Mouse (Mus musculus) bone marrow macrophage, adult 2 months (primary cell): ENCODE measurements around the gene Hoxb2. TPM values are rescaled to one million over a fixed set of nuclear protein-coding genes. Genes with fewer than 3 reads are reported as not detected.

Source experiments
- H3K27ac ChIP-seq: 2 replicates; pipeline ENCODE4 v1.5.1; 2012; ENCODE audit warnings: low read depth, low read length; ENCODE audit not compliant: insufficient read depth
- H3K4me1 ChIP-seq: 2 replicates; pipeline ENCODE4 v1.6.1; 2012; ENCODE audit warnings: low read length; ENCODE audit not compliant: control insufficient read depth, insufficient read depth
- H3K4me3 ChIP-seq: 2 replicates; pipeline ENCODE4 v1.5.1; 2012; ENCODE audit warnings: mild to moderate bottlenecking, low read length, moderate library complexity; ENCODE audit not compliant: insufficient read depth
- CTCF ChIP-seq: IDR thresholded peaks from 2 replicates; pipeline ENCODE4 v1.5.1; 2012; ENCODE audit warnings: low read depth, mild to moderate bottlenecking, low read length, moderate library complexity
- POLR2A ChIP-seq: IDR thresholded peaks from 2 replicates; pipeline ENCODE4 v1.6.1; 2012; ENCODE audit warnings: mild to moderate bottlenecking, low read depth, low read length, borderline replicate concordance
- polyA plus RNA-seq: library from polyadenylated mRNA; stranded (reverse); fragments of >200 nt; gene quantifications from 2 replicates; pipeline ENCODE4 v1.2.4, GENCODE M21; 2012; ENCODE audit not compliant: missing spikeins, insufficient read depth, insufficient read length

The Hoxb2 gene
- polyA plus RNA-seq, 1 experiment, result not detected

DNA sequence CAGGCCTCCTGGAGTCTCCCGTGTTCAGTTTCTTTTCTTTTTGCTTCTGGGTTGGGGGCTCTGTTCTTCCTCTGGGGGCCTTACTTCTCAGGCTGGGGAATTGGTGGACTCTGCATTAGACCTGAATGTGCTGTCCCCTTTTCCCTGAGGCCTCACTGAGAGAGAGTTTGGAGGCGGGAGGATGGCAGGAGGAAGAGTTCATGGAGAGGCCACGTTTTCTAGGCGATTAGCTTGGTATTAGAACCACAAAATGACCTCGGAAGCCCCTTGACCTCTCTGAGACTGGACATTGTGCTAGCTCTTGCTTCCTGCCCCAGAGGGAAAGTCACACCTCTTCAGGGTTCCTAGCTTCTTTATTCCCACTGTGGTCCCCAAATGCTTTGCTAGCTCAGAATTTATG lies 26.2 kb upstream of the Hoxb2 start:
- Histone ChIP-seq H3K27ac (no peak overlapping the region), H3K4me3 (no peak overlapping the region), H3K4me1 (peaks cover 3% of the 10 kb centered on the region)
- no peak for TF ChIP-seq CTCF
- TF ChIP-seq POLR2A, result no peak

DNA sequence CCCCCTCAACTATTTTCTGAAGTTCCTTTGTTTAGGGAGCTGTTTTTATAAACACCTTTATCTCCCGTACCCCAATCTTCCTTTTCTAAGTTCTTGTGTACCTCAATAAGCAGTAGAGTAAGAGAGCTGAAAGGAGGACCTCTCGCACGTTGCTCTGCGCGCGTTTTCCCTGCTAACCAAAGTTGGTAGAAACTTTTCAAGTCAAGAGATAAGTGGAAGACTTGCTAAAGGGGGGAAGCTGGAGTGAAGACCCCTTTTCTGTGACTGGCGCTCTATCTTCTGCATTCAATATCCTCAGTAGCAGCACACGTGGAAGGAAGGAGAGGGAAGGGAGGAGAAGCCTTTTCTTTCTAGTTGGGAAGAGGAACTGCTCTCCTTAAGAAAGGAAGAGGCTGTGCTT lies 25.4 kb upstream of the Hoxb2 start:
- Histone ChIP-seq H3K4me3 (no peak overlapping the region), H3K4me1 (no peaks in the 10 kb centered on the region), H3K27ac (no peak overlapping the region)
- TF ChIP-seq POLR2A, result no peak
- no peak for TF ChIP-seq CTCF

GRCm38 (mm10) chr11:96325747-96326212 lies 24.5 kb upstream of the Hoxb2 start:
- Histone ChIP-seq H3K27ac (no peak overlapping the region), H3K4me1 (no peaks in the 10 kb centered on the region), H3K4me3 (no peak overlapping the region)
- TF ChIP-seq POLR2A, result no peak
- no peak for TF ChIP-seq CTCF

GRCm38 (mm10) chr11:96326705-96327104 lies 23.6 kb upstream of the Hoxb2 start:
- Histone ChIP-seq H3K27ac (no peak overlapping the region), H3K4me1 (no peaks in the 10 kb centered on the region), H3K4me3 (no peak overlapping the region)
- TF ChIP-seq POLR2A (no peak), CTCF (no peak)

DNA sequence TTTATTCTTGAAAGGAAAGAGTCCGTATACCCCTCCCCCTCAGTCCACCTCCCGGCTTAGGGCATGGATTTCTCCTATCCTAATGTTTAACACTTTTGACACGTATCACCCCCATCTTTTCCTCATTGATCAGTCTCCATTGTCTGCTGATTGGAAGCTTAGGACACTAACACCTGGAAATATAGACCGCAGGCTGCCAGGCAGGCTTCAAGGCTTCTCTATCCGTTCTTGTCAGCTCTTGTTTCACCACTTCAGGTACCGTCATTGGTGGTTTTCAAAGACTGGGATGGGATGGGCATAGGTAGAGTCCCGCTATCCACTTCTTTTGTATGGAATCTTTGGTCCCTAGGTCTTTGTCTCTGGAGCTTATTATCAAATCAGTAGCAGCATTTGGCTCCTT lies 23.2 kb upstream of the Hoxb2 start:
- Histone ChIP-seq H3K4me3 (no peak overlapping the region), H3K4me1 (no peaks in the 10 kb centered on the region), H3K27ac (no peak overlapping the region)
- TF ChIP-seq POLR2A, result no peak
- TF ChIP-seq CTCF, result no peak

DNA sequence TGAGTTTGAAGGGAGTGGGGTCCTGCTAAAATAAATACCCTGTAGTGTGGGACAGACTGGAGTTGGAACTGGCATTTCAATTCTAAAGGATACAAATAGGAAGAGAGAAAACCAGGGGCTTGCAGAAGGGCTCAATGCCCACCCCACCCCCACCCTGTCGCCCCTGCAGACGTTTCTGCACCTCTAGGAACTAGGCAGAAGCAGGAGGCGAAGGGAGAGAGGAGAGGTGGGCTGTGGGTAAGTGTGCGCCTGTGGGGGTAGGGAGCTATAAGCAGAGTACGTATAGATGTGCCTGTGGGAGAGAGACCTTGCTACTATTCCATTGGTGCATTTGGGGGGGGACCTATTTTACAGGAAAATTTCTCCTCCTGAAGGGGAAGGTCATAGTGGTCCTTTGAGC lies 22.6 kb upstream of the Hoxb2 start:
- TF ChIP-seq CTCF (no peak), POLR2A (no peak)
- H3K4me1 ChIP-seq, result no peaks in the 10 kb centered on the region
- H3K27ac ChIP-seq, result no peak overlapping the region
- no peak overlapping the region for H3K4me3 ChIP-seq

DNA sequence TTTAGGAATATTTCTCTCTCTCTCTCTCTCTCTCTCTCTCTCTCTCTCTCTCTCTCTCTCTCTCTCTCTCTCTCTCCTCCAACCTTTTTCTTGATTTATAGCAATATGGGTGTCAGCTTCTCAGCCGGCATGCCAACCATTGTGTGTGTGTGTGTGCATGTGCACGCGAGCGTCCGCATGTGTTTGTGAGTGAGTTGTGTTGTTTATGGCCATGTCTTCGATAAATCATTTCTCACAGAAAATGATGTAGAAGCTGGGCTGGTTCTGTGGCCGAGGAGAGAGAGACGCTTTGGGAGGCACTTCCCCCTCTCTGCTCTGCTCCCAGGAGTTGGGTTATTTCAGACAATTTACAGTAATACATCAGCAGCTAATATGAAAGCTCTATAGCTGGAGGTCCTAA lies 21.7 kb upstream of the Hoxb2 start:
- no peak for TF ChIP-seq POLR2A
- TF ChIP-seq CTCF, result no peak
- Histone ChIP-seq H3K4me3 (no peak overlapping the region), H3K27ac (no peak overlapping the region), H3K4me1 (no peaks in the 10 kb centered on the region)

DNA sequence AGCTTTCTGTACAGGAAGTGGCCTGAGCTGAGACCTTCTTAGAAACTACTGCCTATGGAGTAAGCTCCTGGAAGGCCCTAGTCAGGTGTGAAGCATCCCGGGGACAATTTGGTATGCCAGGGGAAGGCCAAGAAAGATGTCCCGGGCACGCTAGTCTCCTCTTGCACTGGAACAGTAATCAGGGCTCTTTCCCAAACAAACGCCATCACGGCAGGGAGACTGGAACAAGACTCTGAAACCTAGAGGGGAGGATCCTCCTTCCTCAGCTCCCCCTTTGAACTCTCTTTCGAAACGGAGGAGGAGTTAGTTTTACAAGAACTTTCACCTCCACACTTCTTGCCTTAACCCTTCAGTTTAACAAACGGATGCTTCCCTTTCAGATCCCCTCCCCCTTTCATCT lies 18.2 kb upstream of the Hoxb2 start:
- TF ChIP-seq CTCF (no peak), POLR2A (no peak)
- Histone ChIP-seq H3K4me3 (no peak overlapping the region), H3K4me1 (no peaks in the 10 kb centered on the region), H3K27ac (no peak overlapping the region)

- Histone ChIP-seq H3K27ac (no peak overlapping the region), H3K4me3 (no peak overlapping the region), H3K4me1 (no peaks in the 10 kb centered on the region)
These were observed 17.7 kb upstream of the Hoxb2 start for GRCm38 (mm10) chr11:96332618-96333032.

GRCm38 (mm10) chr11:96333241-96334001 lies 16.9 kb upstream of the Hoxb2 start:
- H3K4me3 ChIP-seq, result no peak overlapping the region
- TF ChIP-seq CTCF, result no peak
- no peaks in the 10 kb centered on the region for H3K4me1 ChIP-seq
- no peak overlapping the region for H3K27ac ChIP-seq

More at GRCm38 (mm10) chr11:96332618-96333032, 17.7 kb upstream of the Hoxb2 start:
- no peak for TF ChIP-seq CTCF
- TF ChIP-seq POLR2A, result no peak
